Mouse (Mus musculus) ES-Bruce4 (cell line): ENCODE measurements at regions not wholly inside any gene's neighbourhood (a gene's known extent, or its start where the extent isn't known, plus 50 kb on each side); places are given as distances from the start of the nearest gene placed in this dataset.

Source experiments
- CTCF ChIP-seq: IDR thresholded peaks from one replicate; pipeline ENCODE4 v1.8.1; 2011; ENCODE audit warnings: low read depth, low read length
- EP300 ChIP-seq: IDR thresholded peaks from 2 replicates; pipeline ENCODE4 v1.6.1; 2011; ENCODE audit warnings: low read depth, low read length; ENCODE audit not compliant: insufficient read depth

DNA sequence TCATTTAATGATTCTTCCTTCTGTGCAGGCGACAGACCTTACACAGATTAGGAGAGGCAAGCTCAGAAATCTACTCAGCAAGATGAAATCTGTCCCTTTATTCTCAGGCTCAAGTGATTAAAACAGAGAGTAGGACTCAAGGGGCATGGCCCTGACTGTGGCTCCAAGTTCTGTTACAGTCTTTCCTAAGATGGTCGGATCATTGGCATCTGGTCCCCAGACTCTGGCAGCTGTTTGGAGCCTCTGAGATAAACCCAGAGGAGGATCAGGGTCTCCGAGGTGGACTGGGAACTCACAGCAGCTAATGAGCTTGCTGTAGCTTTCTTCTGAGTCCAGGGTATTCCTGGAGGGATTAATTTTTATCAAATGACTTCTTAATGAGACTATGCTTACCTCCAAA lies 51.7 kb upstream of the Hs3st2 start:
- no peak for TF ChIP-seq CTCF
- TF ChIP-seq EP300: no peak
